Mouse (Mus musculus) midbrain, embryonic 11.5 days (tissue): Measurements from ENCODE around the gene Npy1r. TPM values are rescaled to one million over a fixed set of nuclear protein-coding genes. Genes with fewer than 3 reads are reported as not detected.

Experiments used
- ATAC-seq: fragments of 200-750 bp; cut with Nextera tagmentation; 2 replicates; pipeline ENCODE4 v1.8.0; 2017; ENCODE audit warnings: moderate TSS enrichment, moderate library complexity; ENCODE audit not compliant: low FRiP score
- DNase-seq: peaks from one replicate; pipeline ENCODE4 v3.0.0; 2015; ENCODE audit warnings: low spot score; ENCODE audit errors: missing footprints
- H3K27ac ChIP-seq: fragments of 300-500 bp; sonication (generic); 2 replicates; pipeline ENCODE4 v1.5.1; 2014; ENCODE audit warnings: low read depth, low read length
- H3K27me3 ChIP-seq: fragments of 300-500 bp; sonication (generic); 2 replicates; pipeline ENCODE4 v1.6.1; 2014; ENCODE audit warnings: mild to moderate bottlenecking, low read length, moderate library complexity, mixed read lengths; ENCODE audit not compliant: control insufficient read depth, insufficient read depth
- H3K36me3 ChIP-seq: fragments of 300-500 bp; sonication (generic); 2 replicates; pipeline ENCODE4 v1.6.1; 2014; ENCODE audit warnings: mild to moderate bottlenecking, low read length, moderate library complexity, mixed read lengths; ENCODE audit not compliant: control insufficient read depth, insufficient read depth
- H3K4me1 ChIP-seq: fragments of 300-500 bp; sonication (generic); 2 replicates; pipeline ENCODE4 v1.6.1; 2014; ENCODE audit warnings: low read length; ENCODE audit not compliant: control insufficient read depth, insufficient read depth
- H3K4me2 ChIP-seq: fragments of 300-500 bp; sonication (generic); 2 replicates; pipeline ENCODE4 v1.6.1; 2014; ENCODE audit warnings: mild to moderate bottlenecking, moderate library complexity
- H3K4me3 ChIP-seq: fragments of 300-500 bp; sonication (generic); 2 replicates; pipeline ENCODE4 v1.5.1; 2014; ENCODE audit warnings: low read depth, low read length
- H3K9ac ChIP-seq: fragments of 300-500 bp; sonication (generic); 2 replicates; pipeline ENCODE4 v1.6.1; 2014; ENCODE audit warnings: low read length
- H3K9me3 ChIP-seq: fragments of 300-500 bp; sonication (generic); 2 replicates; pipeline ENCODE4 v1.6.1; 2016; ENCODE audit warnings: low read length; ENCODE audit not compliant: control insufficient read depth
- WGBS: fragments of 180-500 bp; shearing (Covaris S2); extraction: QIAGEN DNeasy Blood & Tissue Kit; methylation state at CpG from one replicate; pipeline ENCODE4 v1.1.7; 2014; 5-methylcytosine and 5-hydroxymethylcytosine counted together
- polyA plus RNA-seq: library from polyadenylated mRNA; unstranded; fragments of >200 nt; fragmentation: Nextera tagmentation; extraction: Ambion mirVana; gene quantifications from 2 replicates; pipeline ENCODE4 v1.2.1, GENCODE M21; 2014

Npy1r gene
- 1.1 and 1.7 TPM in 2 replicates for polyA plus RNA-seq

GRCm38 (mm10) chr8:66696970-66697843, at the start of gene Npy1r:
TSS of gene Npy1r (plus strand) at chr8:66697192.
- peak within 1 kb of the TSS; percentile 36 for H3K4me3 ChIP-seq
- peaks cover 13% of the 10 kb centered on the region for H3K27me3 ChIP-seq
- peak within 1 kb of the TSS; percentile 47 for H3K9ac ChIP-seq
- DNase-seq = peak; percentile 96
- peak within 1 kb of the TSS; percentile 71 for H3K4me2 ChIP-seq
- no peaks in the 10 kb centered on the region for H3K36me3 ChIP-seq
- no peaks in the 10 kb centered on the region for H3K9me3 ChIP-seq
- H3K27ac ChIP-seq = no peak within 1 kb of the TSS
- WGBS = under 1% methylated on average over 30 of the region's 30 CpGs
- ATAC-seq = peak; percentile 81
- H3K4me1 ChIP-seq = peaks cover 6% of the 10 kb centered on the region

GRCm38 (mm10) chr8:66681261-66681660, 15.7 kb upstream of the Npy1r start:
- H3K36me3 ChIP-seq = no peaks in the 10 kb centered on the region
- DNase-seq (no peak), ATAC-seq (no peak)
- H3K27ac ChIP-seq = no peak overlapping the region
- 86% methylated on average over 2 of the region's 2 CpGs for WGBS
- no peaks in the 10 kb centered on the region for H3K4me1 ChIP-seq
- H3K27me3 ChIP-seq = no peaks in the 10 kb centered on the region
- no peaks in the 10 kb centered on the region for H3K9me3 ChIP-seq
- H3K4me3 ChIP-seq = no peak overlapping the region
- no peak overlapping the region for H3K4me2 ChIP-seq
- no peak overlapping the region for H3K9ac ChIP-seq

GRCm38 (mm10) chr8:66687511-66688329, 9.3 kb upstream of the Npy1r start, which contains the start of gene Npy5r:
TSS of gene Npy5r (minus strand) at chr8:66688128.
- ATAC-seq = peak; percentile 90
- no peak within 1 kb of the TSS for H3K27ac ChIP-seq
- no peaks in the 10 kb centered on the region for H3K9me3 ChIP-seq
- WGBS = under 1% methylated on average over 42 of the region's 43 CpGs
- peak within 1 kb of the TSS; percentile 70 for H3K9ac ChIP-seq
- peak within 1 kb of the TSS; percentile 93 for H3K4me2 ChIP-seq
- no peaks in the 10 kb centered on the region; the same call in 1 of the 2 replicates for H3K4me1 ChIP-seq
- DNase-seq = peak; percentile 94
- H3K27me3 ChIP-seq = no peaks in the 10 kb centered on the region
- peak within 1 kb of the TSS; percentile 43 for H3K4me3 ChIP-seq
- H3K36me3 ChIP-seq = no peaks in the 10 kb centered on the region

- Histone ChIP-seq H3K27me3 (no peaks in the 10 kb centered on the region), H3K36me3 (no peaks in the 10 kb centered on the region), H3K27ac (no peak overlapping the region), H3K4me3 (peak overlapping the region; percentile 43), H3K4me1 (no peaks in the 10 kb centered on the region; the same call in 1 of the 2 replicates), H3K9me3 (no peaks in the 10 kb centered on the region), H3K4me2 (peak overlapping the region; percentile 93), H3K9ac (peak overlapping the region; percentile 70; the same call in 1 of the 2 replicates)
- peak; percentile 56 for ATAC-seq
- WGBS = 26% methylated on average over 6 of the region's 6 CpGs
- DNase-seq = peak; percentile 88
Measured at GRCm38 (mm10) chr8:66688395-66688794, 8.6 kb upstream of the Npy1r start.

- Histone ChIP-seq H3K4me3 (no peak overlapping the region), H3K27me3 (no peaks in the 10 kb centered on the region), H3K4me1 (no peaks in the 10 kb centered on the region; the same call in 1 of the 2 replicates), H3K4me2 (no peak overlapping the region), H3K27ac (no peak overlapping the region), H3K36me3 (no peaks in the 10 kb centered on the region), H3K9me3 (no peaks in the 10 kb centered on the region), H3K9ac (no peak overlapping the region)
- DNase-seq (no peak), ATAC-seq (no peak)
- WGBS = 61% methylated on average over 4 of the region's 4 CpGs
Measured at GRCm38 (mm10) chr8:66688799-66689198, 8.2 kb upstream of the Npy1r start.

GRCm38 (mm10) chr8:66690402-66690801, 6.6 kb upstream of the Npy1r start:
- no peaks in the 10 kb centered on the region for H3K9me3 ChIP-seq
- H3K36me3 ChIP-seq = no peaks in the 10 kb centered on the region
- no peak for ATAC-seq
- 78% methylated on average over 5 of the region's 5 CpGs for WGBS
- H3K4me1 ChIP-seq = no peaks in the 10 kb centered on the region; the same call in 1 of the 2 replicates
- H3K4me3 ChIP-seq = no peak overlapping the region
- no peaks in the 10 kb centered on the region for H3K27me3 ChIP-seq
- peak; percentile 62 for DNase-seq
- H3K4me2 ChIP-seq = no peak overlapping the region
- H3K9ac ChIP-seq = no peak overlapping the region
- no peak overlapping the region for H3K27ac ChIP-seq

- no peak overlapping the region for H3K27ac ChIP-seq
- under 1% methylated on average over 7 of the region's 7 CpGs for WGBS
- H3K4me2 ChIP-seq = peak overlapping the region; percentile 71
- ATAC-seq (peak; percentile 34; the same call in 1 of the 2 replicates), DNase-seq (peak; percentile 91)
- H3K9me3 ChIP-seq = no peaks in the 10 kb centered on the region
- no peak overlapping the region; the same call in 1 of the 2 replicates for H3K9ac ChIP-seq
- H3K4me3 ChIP-seq = peak overlapping the region; percentile 36; the same call in 1 of the 2 replicates
- no peaks in the 10 kb centered on the region for H3K36me3 ChIP-seq
- H3K27me3 ChIP-seq = peaks cover 13% of the 10 kb centered on the region
- H3K4me1 ChIP-seq = peaks cover 6% of the 10 kb centered on the region
Measured at GRCm38 (mm10) chr8:66698011-66698410, 1.0 kb downstream of the Npy1r start.

GRCm38 (mm10) chr8:66698782-66699181, 1.8 kb downstream of the Npy1r start:
- H3K36me3 ChIP-seq = no peaks in the 10 kb centered on the region
- 71% methylated on average over 7 of the region's 7 CpGs for WGBS
- no peak overlapping the region for H3K9ac ChIP-seq
- no peak overlapping the region for H3K4me3 ChIP-seq
- H3K9me3 ChIP-seq = no peaks in the 10 kb centered on the region
- H3K4me2 ChIP-seq = no peak overlapping the region
- H3K27me3 ChIP-seq = peaks cover 13% of the 10 kb centered on the region
- no peak for DNase-seq
- no peak overlapping the region for H3K27ac ChIP-seq
- peaks cover 6% of the 10 kb centered on the region for H3K4me1 ChIP-seq
- ATAC-seq = no peak
